Mouse (Mus musculus) CH12.LX (cell line): ENCODE results near the gene Nwd1. TPM values are rescaled to one million over a fixed set of nuclear protein-coding genes. Genes with fewer than 3 reads are reported as not detected.
"Not testable (repeated sequence)": the region's sequence is repeated elsewhere in the genome, so short reads cannot be mapped to it uniquely, and the experiment has no call there.

ENCODE experiments used
- DNase-seq: peaks from one replicate; pipeline ENCODE4 v3.0.0-alpha.2; 2013; ENCODE audit errors: extremely low read depth
- H3K27ac ChIP-seq: 2 replicates; pipeline ENCODE4 v1.5.1; 2012; ENCODE audit warnings: low read depth, mild to moderate bottlenecking, control low read depth, moderate library complexity; ENCODE audit not compliant: insufficient read depth
- H3K27me3 ChIP-seq: replicated peaks from 2 replicates; pipeline ENCODE3; 2012; ENCODE audit warnings: inconsistent platforms
- H3K36me3 ChIP-seq, 2 experiments: replicated peaks in 1 of 2; 2 replicates each; pipeline versions ENCODE3 to v1.6.1; 2012; ENCODE audit warnings: inconsistent platforms in 1 of 2, low read length in 1 of 2, mild to moderate bottlenecking in 1 of 2, mixed read lengths in 1 of 2, moderate library complexity in 1 of 2; ENCODE audit not compliant: control insufficient read depth in 1 of 2, insufficient read depth in 1 of 2
- H3K4me1 ChIP-seq, 2 experiments: 2 replicates each; pipeline ENCODE4 v1.6.1; 2012; ENCODE audit warnings: inconsistent platforms in 1 of 2, moderate library complexity in 1 of 2; ENCODE audit not compliant: insufficient read depth in 2 of 2, control insufficient read depth in 1 of 2
- H3K4me2 ChIP-seq: 2 replicates; pipeline ENCODE4 v1.6.1; 2012; ENCODE audit warnings: low read depth, mild to moderate bottlenecking, control low read depth; ENCODE audit not compliant: poor library complexity, insufficient read depth, severe bottlenecking
- H3K4me3 ChIP-seq, 3 experiments: fragments of 150-350 bp in 1 of 3; sonication (generic) in 1 of 3; replicated peaks in 1 of 3; 2 replicates each; pipeline versions ENCODE3 to v1.5.1; 2011 to 2012; ENCODE audit warnings: low read depth in 2 of 3, low read length in 2 of 3, mild to moderate bottlenecking in 2 of 3, moderate library complexity in 2 of 3, control low read depth in 1 of 3, improper control_type of control experiment in 1 of 3, inconsistent platforms in 1 of 3, mixed read lengths in 1 of 3; ENCODE audit not compliant: poor library complexity in 1 of 3
- H3K79me2 ChIP-seq: replicated peaks from 2 replicates; pipeline ENCODE4 v1.6.1; 2012; ENCODE audit warnings: mild to moderate bottlenecking, moderate library complexity; ENCODE audit not compliant: control insufficient read depth, poor library complexity, insufficient read depth, severe bottlenecking; ENCODE audit errors: extremely low read depth
- H3K9ac ChIP-seq: 2 replicates; pipeline ENCODE4 v1.6.1; 2012; ENCODE audit warnings: low read depth, mild to moderate bottlenecking, control low read depth, moderate library complexity; ENCODE audit not compliant: insufficient read depth
- H3K9me3 ChIP-seq: replicated peaks from 2 replicates; pipeline ENCODE3; 2012; ENCODE audit warnings: low read length, inconsistent platforms, mixed read lengths
- CTCF ChIP-seq, 2 experiments: IDR thresholded peaks in 1 of 2; conservative IDR thresholded peaks in 1 of 2; 2 replicates each; pipeline ENCODE4 v1.5.1; 2011 to 2012; ENCODE audit warnings: low read depth in 2 of 2, low read length in 2 of 2, improper control_type of control experiment in 1 of 2, inconsistent platforms in 1 of 2, mild to moderate bottlenecking in 1 of 2, moderate library complexity in 1 of 2
- EP300 ChIP-seq: IDR thresholded peaks from 2 replicates; pipeline ENCODE4 v1.6.1; 2011; ENCODE audit warnings: low read length, improper control_type of control experiment
- ETS1 ChIP-seq: conservative IDR thresholded peaks from 2 replicates; pipeline ENCODE4 v1.6.1; 2012; ENCODE audit warnings: low read depth, mild to moderate bottlenecking, inconsistent platforms, low read length, improper control_type of control experiment, moderate library complexity
- MAFK ChIP-seq: IDR thresholded peaks from 2 replicates; pipeline ENCODE4 v1.6.1; 2011; ENCODE audit warnings: low read length, improper control_type of control experiment; ENCODE audit not compliant: insufficient replicate concordance
- MAX ChIP-seq: IDR thresholded peaks from 2 replicates; pipeline ENCODE4 v1.6.1; 2011; ENCODE audit warnings: low read length, improper control_type of control experiment
- MXI1 ChIP-seq: IDR thresholded peaks from 2 replicates; pipeline ENCODE4 v1.6.1; 2011; ENCODE audit warnings: mild to moderate bottlenecking, low read depth, low read length, improper control_type of control experiment
- MYC ChIP-seq: IDR thresholded peaks from 2 replicates; pipeline ENCODE4 v1.6.1; 2011; ENCODE audit warnings: low read depth, mild to moderate bottlenecking, improper control_type of control experiment, low read length
- NELFE ChIP-seq: IDR thresholded peaks from 2 replicates; pipeline ENCODE4 v1.6.1; 2011; ENCODE audit warnings: low read depth, low read length, improper control_type of control experiment
- PAX5 ChIP-seq: IDR thresholded peaks from 2 replicates; pipeline ENCODE4 v1.6.1; 2012; ENCODE audit warnings: low read length, inconsistent platforms, mixed read lengths
- POLR2AphosphoS2 ChIP-seq: IDR thresholded peaks from 2 replicates; pipeline ENCODE4 v1.6.1; 2011; ENCODE audit warnings: low read depth, low read length, improper control_type of control experiment
- SMC3 ChIP-seq: IDR thresholded peaks from 2 replicates; pipeline ENCODE4 v1.6.1; 2011; ENCODE audit warnings: low read depth, low read length, improper control_type of control experiment
- TBP ChIP-seq: conservative IDR thresholded peaks from 2 replicates; pipeline ENCODE4 v1.6.1; 2011; ENCODE audit warnings: low read depth, low read length, improper control_type of control experiment
- UBTF ChIP-seq: IDR thresholded peaks from 2 replicates; pipeline ENCODE4 v1.6.1; 2012; ENCODE audit warnings: low read depth, mild to moderate bottlenecking, inconsistent platforms, low read length, improper control_type of control experiment, moderate library complexity
- USF2 ChIP-seq: conservative IDR thresholded peaks from 2 replicates; pipeline ENCODE4 v1.6.1; 2011; ENCODE audit warnings: low read depth, low read length, improper control_type of control experiment
- ZKSCAN1 ChIP-seq: IDR thresholded peaks from 2 replicates; pipeline ENCODE4 v1.6.1; 2012; ENCODE audit warnings: low read depth, inconsistent platforms, low read length, improper control_type of control experiment, borderline replicate concordance
- ZMIZ1 ChIP-seq: IDR thresholded peaks from 2 replicates; pipeline ENCODE4 v1.6.1; 2012; ENCODE audit warnings: low read depth, mild to moderate bottlenecking, inconsistent platforms, low read length, improper control_type of control experiment
- ZNF384 ChIP-seq: IDR thresholded peaks from 2 replicates; pipeline ENCODE4 v1.6.1; 2012; ENCODE audit warnings: low read depth, low read length, improper control_type of control experiment, inconsistent platforms
- dilution Hi-C: fragments of 300-500 bp; cut with MboI; formaldehyde crosslinking; loops from 2 replicates; pipeline ENCODE4 v1.14.3; 2020; ENCODE audit warnings: low sequenced_read_pairs; ENCODE audit not compliant: extremely low pct_unique_long_range_greater_than_20kb, extremely low pct_ligation_motif_present
- in situ Hi-C: fragments of 300-500 bp; cut with MboI; formaldehyde crosslinking; loops from 3 replicates; pipeline ENCODE4 v1.14.3; 2019; ENCODE audit warnings: low sequenced_read_pairs, low pct_ligation_motif_present, low pct_unique_long_range_greater_than_20kb, mixed read lengths
- polyA plus RNA-seq: library from polyadenylated mRNA; unstranded; fragments of >175 nt; gene quantifications from 2 replicates; pipeline ENCODE4 v1.2.1, GENCODE M21; 2012; ENCODE audit warnings: low read depth; ENCODE audit not compliant: insufficient read length
- total RNA-seq, 2 experiments: library from RNA; depleted of rRNA; stranded (reverse); fragments of 300-350 nt in 1 of 2; fragments of >200 nt in 1 of 2; gene quantifications; 2 replicates each; pipeline ENCODE4 v1.2.3; 2012 to 2014

Nwd1 gene
- total and polyA plus RNA-seq, 3 experiments, result 0.04 TPM; not detected in 2

DNA sequence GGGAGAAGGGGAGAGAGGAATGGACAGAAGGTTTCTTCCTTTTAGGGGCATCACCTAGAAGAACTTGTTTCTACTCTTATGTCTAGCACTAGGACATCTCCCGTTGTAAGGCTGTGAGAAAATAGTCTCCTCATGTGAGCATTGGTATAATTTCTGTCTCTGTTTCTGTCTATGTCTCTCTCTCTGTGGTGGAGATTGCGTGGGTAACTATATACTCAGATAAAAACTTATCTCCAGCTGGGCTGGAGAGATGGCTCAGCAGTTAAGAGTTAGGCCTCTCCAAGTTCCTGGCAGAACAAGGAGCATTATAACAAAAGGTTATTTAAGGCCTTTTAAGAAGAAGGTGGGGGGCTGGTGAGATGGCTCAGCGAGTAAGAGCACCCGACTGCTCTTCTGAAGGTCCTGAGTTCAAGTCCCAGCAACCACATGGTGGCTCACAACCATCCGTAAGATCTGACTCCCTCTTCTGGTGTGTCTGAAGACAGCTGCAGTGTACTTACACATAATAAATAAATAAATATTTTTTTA, 37.1 kb downstream of the Nwd1 start:
- peak overlapping the region; percentile 1; the same call in 1 of the 2 replicates for H3K27ac ChIP-seq
- H3K79me2 ChIP-seq, dilution Hi-C loops, DNase-seq, H3K4me2 ChIP-seq, H3K27me3 ChIP-seq, H3K36me3 ChIP-seq, H3K9me3 ChIP-seq, H3K9ac ChIP-seq, H3K4me3 ChIP-seq: not testable (repeated sequence)
- 0 out of 2 replicates have a peak, but pooled peaks have one; percentile 22 for TF ChIP-seq TBP
- peaks cover 15 to 25% of the 10 kb centered on the region in 2 experiments for H3K4me1 ChIP-seq
- in situ Hi-C loops, result loop anchor here (5.0 kb wide), 1 partner anchor 64 kb away; no protein-coding TSS in a partner anchor

DNA sequence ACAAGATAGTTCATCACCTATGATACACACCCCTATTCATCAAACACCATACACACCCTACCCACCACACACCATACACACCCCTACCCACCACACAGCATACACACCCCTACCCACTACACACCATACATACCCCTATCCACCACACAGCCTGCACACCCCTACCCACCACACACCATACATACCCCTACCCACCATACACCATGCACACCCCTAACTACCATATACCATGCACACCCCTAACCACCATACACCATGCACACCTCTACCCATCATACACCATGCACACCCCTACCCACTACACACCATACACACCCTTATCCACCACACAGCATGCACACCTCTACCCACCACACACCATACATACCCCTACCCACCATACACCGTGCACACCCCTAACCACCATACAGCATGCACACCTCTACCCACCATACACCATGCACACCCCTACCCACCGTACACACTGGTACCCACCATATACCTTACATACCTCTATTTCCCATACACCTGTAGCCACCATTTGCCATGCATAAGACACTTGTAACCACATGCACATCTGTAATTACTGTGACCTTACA, 51.9 kb downstream of the Nwd1 start:
- Histone ChIP-seq H3K27ac (no peak overlapping the region), H3K36me3 (no peaks in the 10 kb centered on the region), H3K4me1 (peaks cover 0 to 4% of the 10 kb centered on the region in 2 experiments; a peak in 1 of 4 replicates), H3K27me3 (no peaks in the 10 kb centered on the region), H3K4me3 (peak overlapping the region in 1 of 3 experiments; percentile 1), H3K9me3 (no peaks in the 10 kb centered on the region), H3K79me2 (no peaks in the 10 kb centered on the region), H3K9ac (no peak overlapping the region), H3K4me2 (no peak overlapping the region)
- no peak for TF ChIP-seq SMC3
- TF ChIP-seq ZKSCAN1, result no peak
- no peak for TF ChIP-seq ETS1
- TF ChIP-seq POLR2AphosphoS2, result no peak
- TF ChIP-seq USF2, result no peak
- no peak for TF ChIP-seq EP300
- TF ChIP-seq UBTF, result no peak
- no peak for TF ChIP-seq TBP
- TF ChIP-seq MXI1, result no peak
- TF ChIP-seq MYC, result no peak
- no peak for TF ChIP-seq MAX
- no peak for TF ChIP-seq NELFE
- no peak for TF ChIP-seq MAFK
- no peak for TF ChIP-seq ZMIZ1
- no peak for TF ChIP-seq PAX5
- no peak for TF ChIP-seq CTCF (conservative IDR thresholded peaks at IDR 0.05 in 1 of 2, IDR thresholded peaks at IDR 0.05 in 1 of 2; ENCODE audit: low read depth in 2 of 2, low read length in 2 of 2)
- no peak for TF ChIP-seq ZNF384
- DNase-seq, result no peak
- in situ Hi-C loops, result no loop called here
- dilution Hi-C loops, result no loop called here
